Mouse (Mus musculus) spleen, embryonic (tissue): Measurements from ENCODE around the gene Spon1.

Source experiments
- CTCF ChIA-PET: fragments of 350-600 bp; sonication (Branson Sonifier 250); formaldehyde crosslinking; loops from one replicate; lab custom pipeline; 2022; lab: Charles Lee

Gene Spon1

GRCm38 (mm10) chr7:113903127-113903827 lies 137.5 kb downstream of the Spon1 start:
- CTCF ChIA-PET: no interaction called here

DNA sequence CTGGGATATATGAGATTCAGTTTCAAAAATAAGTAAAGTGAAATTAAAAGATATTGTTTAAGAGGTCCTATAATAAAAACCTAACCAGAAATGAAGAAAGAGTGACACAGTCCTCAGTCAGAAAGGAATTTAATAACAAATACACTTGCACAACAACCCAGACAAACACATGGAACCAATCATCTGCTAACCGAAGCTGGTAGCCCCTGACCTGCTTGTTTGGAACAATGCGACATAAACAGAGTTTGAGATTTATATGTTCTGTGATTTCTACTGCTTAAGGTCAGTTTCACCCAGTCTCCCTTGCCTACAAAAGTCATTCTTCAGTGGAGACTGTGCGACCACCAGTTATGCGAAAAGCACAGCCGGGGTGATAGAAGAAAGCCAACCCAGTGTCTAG lies 138.1 kb downstream of the Spon1 start:
- CTCF ChIA-PET: no interaction called here

- CTCF ChIA-PET: no interaction called here
These were observed 138.6 kb downstream of the Spon1 start for GRCm38 (mm10) chr7:113904348-113904895.

- CTCF ChIA-PET: no interaction called here
These were observed 143.5 kb downstream of the Spon1 start for GRCm38 (mm10) chr7:113909161-113909825.

DNA sequence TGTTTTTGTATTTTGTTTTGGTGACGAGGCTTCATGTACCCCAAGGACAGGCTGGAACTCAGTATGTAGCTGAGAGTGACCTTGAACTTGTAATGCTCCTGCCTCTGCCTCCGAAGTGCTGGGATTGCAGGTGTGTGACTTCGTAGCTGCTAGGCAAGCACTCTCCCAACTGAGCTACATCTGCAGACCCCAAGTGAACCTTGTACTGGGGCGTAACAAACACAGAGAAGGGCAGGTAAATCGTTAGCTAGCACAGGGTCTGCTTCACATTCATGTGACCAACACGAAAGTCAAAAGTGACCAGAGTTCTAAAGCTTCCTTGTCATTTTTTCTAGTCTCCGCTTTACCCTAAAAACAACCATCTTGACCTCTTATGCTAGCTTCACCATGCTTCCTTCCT lies 145.1 kb downstream of the Spon1 start:
- CTCF ChIA-PET: no interaction called here

- CTCF ChIA-PET: interaction anchor here (0.6 kb wide), 1 partner anchor 21 kb away, joined by 3 read pairs; no protein-coding TSS in a partner anchor
These were observed 150.1 kb downstream of the Spon1 start for GRCm38 (mm10) chr7:113915936-113916335.

DNA sequence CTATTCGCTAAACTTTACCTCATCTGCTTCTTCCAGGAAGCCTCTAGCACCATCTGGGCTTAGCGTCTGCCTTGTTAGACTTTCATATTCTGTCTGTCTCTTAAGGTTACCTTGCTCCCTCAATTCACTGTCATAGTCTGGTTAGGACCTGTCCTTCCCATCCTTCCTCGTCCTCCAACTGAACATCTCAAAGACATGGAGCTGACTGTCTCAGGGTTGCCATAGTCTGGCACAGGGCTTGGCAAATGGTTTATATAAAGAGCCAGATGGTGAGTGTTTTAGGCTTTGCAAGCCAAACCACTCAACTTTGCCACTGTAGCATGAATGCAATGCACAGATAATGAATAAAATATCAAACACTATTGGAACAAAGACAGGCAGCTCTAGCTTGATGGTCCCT lies 153.1 kb downstream of the Spon1 start:
- CTCF ChIA-PET: no interaction called here

DNA sequence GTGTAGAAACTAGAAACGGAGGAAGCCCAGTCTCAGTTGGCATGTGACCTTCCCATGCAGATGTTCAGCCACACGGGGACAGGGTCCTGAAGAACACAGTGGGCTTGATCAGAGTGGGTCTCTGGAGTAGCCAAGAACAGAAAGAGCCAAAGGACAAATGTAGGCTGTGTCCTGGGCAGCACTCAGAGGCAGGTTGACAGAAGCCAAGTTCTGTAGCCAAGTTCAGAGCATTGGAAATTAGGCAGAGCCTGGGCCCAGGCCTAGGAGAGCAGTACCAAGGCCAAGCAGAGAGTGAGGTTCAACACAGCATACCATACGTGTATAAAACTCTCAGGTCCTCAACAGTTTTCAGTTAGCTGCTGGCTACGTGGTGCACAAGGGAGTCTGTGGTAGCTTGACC lies 153.7 kb downstream of the Spon1 start:
- CTCF ChIA-PET: no interaction called here

DNA sequence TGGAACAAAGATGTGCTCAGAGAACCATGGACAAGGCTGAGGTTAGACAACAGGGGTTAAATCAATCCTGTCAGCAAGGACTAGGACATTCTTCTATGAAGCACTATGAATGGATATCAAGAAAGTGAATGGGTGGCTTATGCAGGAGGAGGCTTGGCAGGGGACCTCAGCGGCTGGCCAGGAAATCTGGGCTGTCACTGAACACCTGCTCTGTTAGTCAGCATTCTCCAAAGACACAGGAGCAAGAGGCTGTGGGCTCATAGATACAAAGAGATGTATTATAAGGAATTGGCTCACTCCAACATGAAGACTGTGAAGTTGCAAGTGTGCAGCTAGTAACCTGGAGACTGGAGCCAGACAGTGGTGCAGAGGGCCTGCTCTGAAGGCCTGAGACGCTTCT lies 154.3 kb downstream of the Spon1 start:
- CTCF ChIA-PET: no interaction called here

- CTCF ChIA-PET: interaction anchor here (0.6 kb wide), 1 partner anchor 928 kb away, joined by 3 read pairs; no protein-coding TSS in a partner anchor
These were observed 158.8 kb downstream of the Spon1 start for GRCm38 (mm10) chr7:113924561-113924960.

DNA sequence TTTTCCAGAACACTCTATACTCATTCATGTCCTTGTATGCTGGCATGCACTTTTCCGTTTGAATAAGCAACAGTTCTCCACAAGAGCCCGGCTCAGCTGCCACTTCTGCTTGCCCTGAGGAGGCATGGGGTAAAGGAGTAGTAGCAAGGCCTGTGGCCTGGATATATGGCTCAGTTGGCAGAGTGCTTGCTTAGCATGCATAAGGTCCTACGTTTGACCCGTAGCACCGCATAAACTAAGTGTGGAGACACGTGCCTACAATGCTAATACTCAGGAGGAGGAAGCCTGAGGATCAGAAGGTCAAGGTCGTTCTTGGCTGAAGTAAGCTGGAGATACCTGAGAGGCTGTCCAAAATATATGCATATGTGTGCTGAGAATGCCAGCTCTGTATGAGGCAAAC lies 185.1 kb downstream of the Spon1 start:
- CTCF ChIA-PET: no interaction called here

DNA sequence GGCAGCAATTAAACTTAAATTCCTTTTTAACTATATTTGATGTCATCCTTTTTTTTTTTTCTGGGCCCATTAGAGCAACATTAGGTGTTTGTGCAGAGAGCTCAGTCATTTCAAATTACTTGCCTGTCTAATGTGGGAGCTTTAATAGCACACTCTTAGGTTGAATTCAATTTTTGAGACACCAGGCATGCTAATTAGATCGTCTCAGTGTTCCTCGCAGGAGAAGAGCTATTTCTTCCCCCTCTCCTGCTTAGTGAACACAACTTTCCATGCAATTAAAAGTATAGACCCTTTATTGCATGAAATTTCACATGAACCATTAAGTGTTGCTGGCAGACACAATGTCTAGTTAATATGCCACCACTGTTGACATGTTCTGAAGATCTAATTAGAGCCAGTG lies 189.6 kb downstream of the Spon1 start:
- CTCF ChIA-PET: no interaction called here

DNA sequence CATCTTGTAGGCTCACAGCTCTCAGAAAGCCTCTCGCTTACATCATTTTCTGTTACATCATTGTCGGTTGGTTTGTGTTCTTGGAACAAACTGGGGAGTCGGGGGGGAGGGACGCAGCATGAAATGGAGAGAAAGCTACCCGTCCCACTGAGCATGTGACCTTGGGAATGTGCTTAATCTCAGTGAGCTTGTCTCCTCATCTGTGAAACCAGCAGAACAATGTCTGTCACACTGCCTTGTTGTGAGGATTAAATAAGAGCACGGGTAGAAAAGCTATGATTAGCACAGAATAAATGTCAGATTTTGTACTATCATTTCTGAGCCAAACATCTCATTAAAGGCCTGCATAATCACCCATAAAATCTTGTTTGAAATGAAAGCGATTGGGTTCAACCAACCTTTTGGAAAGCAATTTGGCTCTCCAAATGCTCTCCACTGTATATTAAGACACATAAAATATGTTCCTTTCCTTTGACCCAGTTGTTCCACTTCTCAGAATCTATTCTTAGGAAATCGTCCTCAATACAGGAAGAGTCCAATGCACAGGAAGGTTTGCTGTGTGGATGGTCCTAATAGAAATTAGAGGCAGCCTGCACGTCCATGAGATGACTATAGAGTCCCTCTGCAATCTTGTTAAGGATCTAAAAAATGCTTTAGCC lies 195.2 kb downstream of the Spon1 start:
- CTCF ChIA-PET: no interaction called here

- CTCF ChIA-PET: no interaction called here
These were observed 195.7 kb downstream of the Spon1 start for GRCm38 (mm10) chr7:113961500-113961895.

DNA sequence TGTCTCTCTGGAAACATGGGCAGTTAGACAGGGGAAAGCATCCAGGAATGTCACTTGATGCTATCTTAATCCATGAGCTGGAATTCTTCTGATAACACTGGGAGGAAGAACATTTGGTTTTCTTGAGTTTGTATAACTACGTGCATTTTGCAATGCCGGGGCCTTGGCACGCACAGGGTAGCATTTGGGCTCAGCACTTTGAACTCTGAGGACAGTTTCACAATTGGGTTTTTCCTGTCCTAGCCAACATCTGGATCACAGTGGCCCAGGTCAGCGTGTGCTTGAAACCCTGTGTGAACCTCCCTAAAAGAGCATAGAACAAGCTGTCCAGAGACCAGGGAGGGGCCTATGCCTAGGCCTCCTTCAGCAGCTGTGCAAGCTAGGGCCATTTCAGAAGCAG lies 196.3 kb downstream of the Spon1 start:
- CTCF ChIA-PET: no interaction called here

GRCm38 (mm10) chr7:113963766-113964165 lies 198.0 kb downstream of the Spon1 start:
- CTCF ChIA-PET: no interaction called here

- CTCF ChIA-PET: no interaction called here
These were observed 199.8 kb downstream of the Spon1 start for GRCm38 (mm10) chr7:113965625-113966024.

- CTCF ChIA-PET: no interaction called here
These were observed 203.4 kb downstream of the Spon1 start for GRCm38 (mm10) chr7:113969182-113969581.

- CTCF ChIA-PET: interaction anchor here (0.6 kb wide), 1 partner anchor 998 kb away, joined by 4 read pairs; no protein-coding TSS in a partner anchor
These were observed 206.7 kb downstream of the Spon1 start for GRCm38 (mm10) chr7:113972536-113972935.

GRCm38 (mm10) chr7:113986406-113987134 lies 220.8 kb downstream of the Spon1 start:
- CTCF ChIA-PET: no interaction called here

- CTCF ChIA-PET: no interaction called here
These were observed 222.4 kb downstream of the Spon1 start for GRCm38 (mm10) chr7:113988156-113988555.
